Mouse (Mus musculus) forebrain, embryonic 14.5 days (tissue): ENCODE results near the gene Zhx3. TPM values are rescaled to one million over a fixed set of nuclear protein-coding genes. Genes with fewer than 3 reads are reported as not detected.

Source experiments
- ATAC-seq: fragments of 200-750 bp; cut with Nextera tagmentation; 2 replicates; pipeline ENCODE4 v1.8.0; 2017; ENCODE audit warnings: mild to moderate bottlenecking, moderate library complexity
- DNase-seq: peaks from one replicate; pipeline ENCODE4 v3.0.0-alpha.2; 2015; ENCODE audit warnings: low spot score
- H3K27ac ChIP-seq: fragments of 300-500 bp; sonication (generic); 2 replicates; pipeline ENCODE4 v1.5.1; 2014; ENCODE audit warnings: low read depth, mild to moderate bottlenecking, control low read depth, low read length, moderate library complexity
- H3K27me3 ChIP-seq: fragments of 300-500 bp; sonication (generic); replicated peaks from 2 replicates; pipeline ENCODE4 v1.6.1; 2014; ENCODE audit warnings: low read length, control low read depth, mixed read lengths; ENCODE audit not compliant: control insufficient read depth, insufficient read depth
- H3K36me3 ChIP-seq: fragments of 300-500 bp; sonication (generic); 2 replicates; pipeline ENCODE4 v1.6.1; 2014; ENCODE audit warnings: low read length, control low read depth; ENCODE audit not compliant: control insufficient read depth, insufficient read depth
- H3K4me1 ChIP-seq: fragments of 300-500 bp; sonication (generic); 2 replicates; pipeline ENCODE4 v1.6.1; 2014; ENCODE audit warnings: antibody characterized with exemption, low read length, control low read depth; ENCODE audit not compliant: control insufficient read depth, insufficient read depth
- H3K4me2 ChIP-seq: fragments of 300-500 bp; sonication (generic); 2 replicates; pipeline ENCODE4 v1.6.1; 2014; ENCODE audit warnings: mild to moderate bottlenecking, control low read depth, low read length
- H3K4me3 ChIP-seq: fragments of 300-500 bp; sonication (generic); 2 replicates; pipeline ENCODE4 v1.5.1; 2014; ENCODE audit warnings: low read depth, low read length, control low read depth
- H3K9ac ChIP-seq: fragments of 300-500 bp; sonication (generic); 2 replicates; pipeline ENCODE4 v1.6.1; 2014; ENCODE audit warnings: mild to moderate bottlenecking, low read length, control low read depth, moderate library complexity
- H3K9me3 ChIP-seq: fragments of 300-500 bp; sonication (generic); replicated peaks from 2 replicates; pipeline ENCODE4 v1.6.1; 2016; ENCODE audit warnings: low read length, control low read depth, mixed read lengths; ENCODE audit not compliant: control insufficient read depth
- WGBS: fragments of 180-500 bp; shearing (Covaris S2); extraction: QIAGEN DNeasy Blood & Tissue Kit; methylation state at CpG from one replicate; pipeline ENCODE4 v1.1.7; 2014; 5-methylcytosine and 5-hydroxymethylcytosine counted together
- polyA plus RNA-seq: library from polyadenylated mRNA; unstranded; fragments of >200 nt; fragmentation: Nextera tagmentation; extraction: Ambion mirVana; gene quantifications from 2 replicates; pipeline ENCODE4 v1.2.1, GENCODE M21; 2014

The Zhx3 gene
- polyA plus RNA-seq, 1 experiment from 2014 or later, result 10.8 TPM

DNA sequence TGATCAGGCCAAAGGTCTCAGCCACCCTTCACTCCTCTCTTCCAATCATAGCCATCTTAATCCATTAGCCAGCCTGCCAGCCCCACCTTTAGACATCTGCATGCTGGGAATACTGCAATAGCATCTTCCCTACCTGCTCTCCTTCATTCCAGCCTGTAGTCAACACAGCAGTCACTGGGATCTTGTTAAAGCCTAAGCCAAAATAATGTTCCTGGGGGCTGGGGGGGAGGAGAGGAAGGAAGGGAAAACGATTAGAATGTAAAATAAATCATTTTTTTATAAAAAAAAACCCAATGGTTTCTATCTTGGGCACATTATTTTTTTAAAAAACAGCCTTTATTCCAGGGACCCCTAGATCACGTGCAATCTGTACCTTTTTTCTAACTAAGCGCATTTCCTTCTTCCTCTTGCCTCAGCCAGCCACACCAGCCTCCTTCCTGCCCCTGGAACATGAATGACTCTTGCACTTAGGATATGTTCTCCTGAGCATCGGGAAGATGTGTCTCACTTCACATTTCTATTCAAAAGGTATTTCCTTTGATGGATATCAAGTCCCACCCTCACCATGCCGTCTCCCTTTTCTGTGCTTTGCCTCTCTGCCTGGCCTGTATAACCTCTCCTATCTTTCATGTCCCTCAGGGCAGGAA is 1.6 kb upstream of the Zhx3 start:
- peaks cover 10% of the 10 kb centered on the region; the same call in 1 of the 2 replicates for H3K4me1 ChIP-seq
- 0 out of 2 replicates have a peak, but pooled peaks cover 3% of the 10 kb centered on the region for H3K9me3 ChIP-seq
- DNase-seq (no peak), ATAC-seq (no peak)
- no peaks in the 10 kb centered on the region for H3K36me3 ChIP-seq
- no peak overlapping the region for H3K27ac ChIP-seq
- H3K9ac ChIP-seq, result no peak overlapping the region
- no peak overlapping the region for H3K4me2 ChIP-seq
- WGBS, result 88% methylated on average over 5 of the region's 5 CpGs
- H3K27me3 ChIP-seq, result no peaks in the 10 kb centered on the region
- no peak overlapping the region for H3K4me3 ChIP-seq

DNA sequence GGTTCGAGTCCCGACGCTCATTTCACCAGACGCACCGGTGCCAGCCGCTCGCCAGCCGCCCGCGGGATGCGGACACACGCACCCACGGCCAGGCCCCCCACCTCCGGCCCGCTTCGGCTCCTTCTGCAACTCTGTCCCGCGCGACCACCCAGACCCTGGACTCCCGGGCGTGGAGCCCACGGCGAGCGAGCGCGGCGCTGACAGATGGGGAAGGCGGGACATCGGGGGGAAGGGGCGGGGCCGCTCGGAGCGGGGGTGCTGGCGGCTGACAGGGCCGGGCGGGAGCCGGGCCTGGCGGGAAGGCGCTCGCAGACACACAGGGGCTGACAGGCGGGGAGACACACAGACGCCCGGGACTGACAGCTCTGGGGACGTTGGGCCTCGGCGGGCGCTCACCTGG is 403 bp downstream of the Zhx3 start:
- H3K4me1 ChIP-seq, result peaks cover 10% of the 10 kb centered on the region; the same call in 1 of the 2 replicates
- peak overlapping the region; percentile 94 for H3K9ac ChIP-seq
- DNase-seq (peak; percentile 77), ATAC-seq (peak; percentile 91)
- H3K4me3 ChIP-seq, result peak overlapping the region; percentile 90
- H3K27ac ChIP-seq, result peak overlapping the region; percentile 99
- H3K9me3 ChIP-seq, result 0 out of 2 replicates have a peak, but pooled peaks cover 3% of the 10 kb centered on the region
- H3K27me3 ChIP-seq, result no peaks in the 10 kb centered on the region
- WGBS, result 0% methylated on average over 34 of the region's 47 CpGs
- peak overlapping the region; percentile 76 for H3K4me2 ChIP-seq
- no peaks in the 10 kb centered on the region for H3K36me3 ChIP-seq

DNA sequence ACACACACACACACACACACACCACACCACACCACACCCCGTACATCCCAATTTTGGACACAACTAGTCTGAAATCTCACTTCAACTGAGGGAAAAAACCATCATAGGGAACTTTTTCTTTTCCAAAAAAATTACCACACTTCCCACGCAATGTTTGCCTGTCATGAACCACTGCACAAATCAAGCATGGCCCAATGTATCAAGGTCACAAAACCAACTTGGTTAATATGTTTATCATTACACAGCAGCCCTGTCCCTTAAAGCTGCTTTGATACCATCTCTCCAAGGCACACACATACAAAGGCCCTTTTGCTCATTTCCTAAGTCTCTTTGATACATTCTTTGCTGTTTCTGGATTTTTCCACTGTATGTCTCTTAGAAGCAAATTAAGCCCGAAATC is 1.5 kb downstream of the Zhx3 start:
- 0 out of 2 replicates have a peak, but pooled peaks cover 3% of the 10 kb centered on the region for H3K9me3 ChIP-seq
- H3K4me3 ChIP-seq, result no peak overlapping the region
- H3K4me2 ChIP-seq, result peak overlapping the region; percentile 31; the same call in 1 of the 2 replicates
- H3K36me3 ChIP-seq, result no peaks in the 10 kb centered on the region
- ATAC-seq (no peak), DNase-seq (no peak)
- H3K27me3 ChIP-seq, result no peaks in the 10 kb centered on the region
- WGBS, result 79% methylated on average over 3 of the region's 3 CpGs
- H3K9ac ChIP-seq, result no peak overlapping the region
- H3K27ac ChIP-seq, result no peak overlapping the region
- peaks cover 10% of the 10 kb centered on the region; the same call in 1 of the 2 replicates for H3K4me1 ChIP-seq

DNA sequence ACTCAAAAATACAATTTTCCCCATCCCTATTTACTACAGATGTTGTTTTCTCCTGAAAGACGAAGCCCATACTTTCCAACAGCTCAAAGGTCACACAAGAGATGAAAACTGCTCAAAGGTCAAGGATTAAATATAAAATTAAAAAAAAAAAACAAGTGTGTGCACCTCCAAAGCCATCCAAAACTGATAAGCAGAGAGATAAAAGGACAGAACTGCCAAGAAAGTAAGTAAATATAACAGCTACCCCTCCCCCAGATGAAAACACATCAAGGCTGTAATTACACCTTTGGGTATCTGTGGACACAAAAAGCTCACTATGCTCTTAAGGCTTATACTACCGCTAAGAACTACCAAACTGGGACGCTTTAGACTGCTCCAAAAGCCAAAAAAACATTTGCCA is 3.4 kb downstream of the Zhx3 start:
- Histone ChIP-seq H3K36me3 (no peaks in the 10 kb centered on the region), H3K4me2 (no peak overlapping the region), H3K4me1 (peaks cover 10% of the 10 kb centered on the region; the same call in 1 of the 2 replicates), H3K9me3 (no peaks in the 10 kb centered on the region), H3K27me3 (no peaks in the 10 kb centered on the region), H3K4me3 (no peak overlapping the region), H3K9ac (no peak overlapping the region), H3K27ac (no peak overlapping the region)
- ATAC-seq (no peak), DNase-seq (no peak)
- WGBS, result 81% methylated on average over 3 of the region's 3 CpGs

DNA sequence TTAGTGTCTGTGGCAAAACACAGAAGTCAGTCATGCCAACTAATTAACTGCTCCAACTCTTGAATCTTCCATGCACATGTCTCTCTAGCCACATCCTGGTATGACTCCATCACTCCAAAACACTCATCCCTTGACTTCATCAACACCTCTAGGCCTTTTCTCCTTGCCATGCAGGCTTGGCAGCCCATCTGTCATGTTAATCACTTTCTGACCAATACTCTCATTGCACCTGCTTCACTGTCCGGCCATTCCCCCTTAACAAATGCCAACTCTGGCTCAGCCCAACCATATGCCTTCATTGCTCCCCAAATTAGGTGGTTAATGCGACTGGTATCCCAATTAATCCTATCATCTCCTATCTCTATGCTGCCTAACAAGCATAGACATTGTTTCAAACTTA is 7.5 kb downstream of the Zhx3 start:
- no peak for ATAC-seq
- peak; percentile 19 for DNase-seq

DNA sequence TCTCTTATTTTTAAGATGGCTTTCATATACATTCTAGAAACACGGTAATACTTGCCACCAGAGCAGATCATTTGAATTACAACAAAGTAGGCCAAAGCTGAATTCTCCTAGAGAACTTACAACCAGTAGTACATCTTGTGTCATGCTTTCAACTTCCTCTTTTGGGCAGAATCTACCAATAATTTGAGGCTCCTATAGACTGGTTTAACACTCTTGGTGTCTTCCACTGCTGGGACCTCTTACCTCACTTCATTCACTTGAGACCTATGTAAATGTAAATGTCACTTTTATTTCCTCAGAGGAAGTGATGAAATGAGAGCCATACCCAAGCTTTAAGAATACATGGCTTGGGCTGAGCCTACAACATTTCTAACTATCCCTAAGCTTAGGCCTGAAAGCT is 8.7 kb downstream of the Zhx3 start:
- Histone ChIP-seq H3K4me2 (no peak overlapping the region), H3K4me3 (no peak overlapping the region), H3K9ac (no peak overlapping the region), H3K4me1 (no peaks in the 10 kb centered on the region), H3K27me3 (no peaks in the 10 kb centered on the region), H3K27ac (no peak overlapping the region), H3K36me3 (no peaks in the 10 kb centered on the region), H3K9me3 (no peaks in the 10 kb centered on the region)
- ATAC-seq (no peak), DNase-seq (no peak)
- WGBS, result 95% methylated on average over 1 of the region's 1 CpGs

More for the DNA sequence above, 7.5 kb downstream of the Zhx3 start:
- no peaks in the 10 kb centered on the region for H3K4me1 ChIP-seq
- no peak overlapping the region for H3K4me2 ChIP-seq
- H3K9ac ChIP-seq, result no peak overlapping the region
- H3K9me3 ChIP-seq, result no peaks in the 10 kb centered on the region
- H3K27ac ChIP-seq, result no peak overlapping the region
- no peak overlapping the region for H3K4me3 ChIP-seq
- H3K36me3 ChIP-seq, result no peaks in the 10 kb centered on the region
- no peaks in the 10 kb centered on the region for H3K27me3 ChIP-seq
- 56% methylated on average over 2 of the region's 2 CpGs for WGBS

DNA sequence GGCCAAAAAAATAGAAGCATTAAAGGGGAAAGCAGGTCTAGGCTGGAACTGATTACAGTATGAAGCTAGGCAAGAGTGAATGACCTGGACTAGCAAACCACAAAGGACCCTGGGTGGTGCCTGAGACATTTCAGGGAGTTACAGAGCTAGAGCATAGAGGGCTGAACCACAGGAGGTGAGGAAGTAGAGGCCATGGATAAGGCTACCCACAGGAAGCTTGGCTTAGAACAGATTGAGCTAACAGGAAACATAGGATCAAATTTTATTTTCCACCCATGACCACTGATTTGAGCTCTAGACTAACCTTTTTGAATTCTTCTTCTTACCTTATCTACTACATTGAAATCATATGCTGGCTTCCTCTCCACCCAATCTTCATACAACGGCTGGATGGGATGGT is 12.4 kb downstream of the Zhx3 start:
- ATAC-seq (no peak), DNase-seq (no peak)
- Histone ChIP-seq H3K9ac (no peak overlapping the region), H3K27ac (no peak overlapping the region), H3K4me1 (no peaks in the 10 kb centered on the region), H3K4me3 (no peak overlapping the region), H3K27me3 (no peaks in the 10 kb centered on the region), H3K36me3 (no peaks in the 10 kb centered on the region), H3K4me2 (no peak overlapping the region), H3K9me3 (no peaks in the 10 kb centered on the region)
- WGBS, result 90% methylated on average over 1 of the region's 1 CpGs

DNA sequence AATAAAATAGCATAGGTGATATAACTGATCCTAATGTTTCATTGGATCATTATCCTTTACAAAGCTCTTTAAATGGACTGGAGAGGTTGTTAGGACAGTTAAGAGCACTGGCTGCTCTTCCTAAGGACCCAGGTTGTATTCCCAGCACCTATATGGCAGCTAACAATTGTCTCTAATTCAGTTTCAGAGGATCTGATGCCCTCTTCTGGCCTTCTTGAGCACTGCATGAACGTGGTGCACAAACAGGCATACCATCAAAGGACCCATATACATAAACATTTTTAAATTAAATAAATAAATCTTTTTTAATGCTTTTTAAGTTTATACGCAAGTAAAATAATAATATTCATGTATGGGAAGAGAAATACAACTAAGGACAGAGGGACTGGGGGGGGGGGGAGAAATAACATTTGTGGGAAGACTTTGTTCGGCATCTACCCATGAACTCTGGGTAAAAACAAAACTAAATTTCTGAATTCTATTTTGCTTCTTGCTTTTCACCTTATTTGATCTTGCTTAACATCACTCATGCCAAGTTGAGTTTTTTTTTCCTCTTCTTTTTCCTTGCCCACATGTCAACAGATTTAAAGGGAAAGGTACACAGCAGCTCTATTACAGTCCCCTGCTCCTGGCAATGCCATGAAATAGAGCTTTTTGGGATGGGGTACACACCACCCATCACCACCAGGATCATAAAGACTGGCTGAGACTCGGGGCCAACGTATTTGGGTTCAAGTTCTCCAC is 16.3 kb downstream of the Zhx3 start:
- DNase-seq, result no peak
- Histone ChIP-seq H3K27me3 (no peaks in the 10 kb centered on the region), H3K4me2 (no peak overlapping the region), H3K9me3 (no peaks in the 10 kb centered on the region), H3K4me3 (no peak overlapping the region), H3K9ac (no peak overlapping the region), H3K4me1 (no peaks in the 10 kb centered on the region), H3K27ac (no peak overlapping the region), H3K36me3 (no peaks in the 10 kb centered on the region)
- WGBS, result 81% methylated on average over 5 of the region's 5 CpGs
- ATAC-seq, result no peak

DNA sequence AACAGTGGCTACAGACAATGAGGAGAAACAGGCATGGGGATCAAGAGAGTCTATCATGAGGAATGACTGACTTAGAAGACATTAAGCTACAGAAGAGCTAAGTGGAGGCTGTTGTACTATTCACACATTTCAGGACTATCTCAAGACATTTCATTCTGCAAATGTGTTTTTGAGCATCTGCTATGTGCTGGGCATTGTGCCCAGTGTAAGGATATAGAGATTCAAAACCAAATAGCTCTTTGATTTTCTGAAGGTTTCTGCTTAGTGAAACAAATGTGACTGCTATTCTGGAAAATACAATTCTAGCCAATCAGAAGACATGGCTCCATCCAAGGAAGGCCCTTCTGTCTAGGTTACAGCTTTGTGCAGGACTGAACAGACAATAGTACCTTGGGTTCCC is 18.1 kb downstream of the Zhx3 start:
- ATAC-seq (no peak; the same call in 1 of the 2 replicates), DNase-seq (peak; percentile 68)
- no peak overlapping the region for H3K4me2 ChIP-seq
- no peaks in the 10 kb centered on the region for H3K27me3 ChIP-seq
- H3K4me1 ChIP-seq, result no peaks in the 10 kb centered on the region
- no peaks in the 10 kb centered on the region for H3K9me3 ChIP-seq
- H3K36me3 ChIP-seq, result no peaks in the 10 kb centered on the region
- no peak overlapping the region for H3K4me3 ChIP-seq
- H3K27ac ChIP-seq, result no peak overlapping the region
- no peak overlapping the region for H3K9ac ChIP-seq
